Mouse (Mus musculus): ENCODE data around the gene Zkscan8.
"Not testable (repeated sequence)": the region's sequence is repeated elsewhere in the genome, so short reads cannot be mapped to it uniquely, and the experiment has no call there.

Zkscan8 gene

GRCm38 (mm10) chr13:21530781-21531201 lies at the start of gene Zkscan8:
Gene Zkscan8, minus strand, starts transcription at chr13:21531120.
- peak; percentile 91 for DNase-seq

GRCm38 (mm10) chr13:21559793-21560192 lies 28.9 kb upstream of the Zkscan8 start, which contains the start of gene Olfr1535:
Gene Olfr1535, minus strand, starts transcription at chr13:21559893.
- no peak for DNase-seq

GRCm38 (mm10) chr13:21550416-21551110 lies 19.6 kb upstream of the Zkscan8 start:
- no peak for DNase-seq

GRCm38 (mm10) chr13:21549487-21549886 lies 18.6 kb upstream of the Zkscan8 start:
- DNase-seq: no peak

- no peak for DNase-seq
Measured at GRCm38 (mm10) chr13:21542708-21543107, 11.8 kb upstream of the Zkscan8 start, which contains the start of gene Olfr1366. Gene Olfr1366, minus strand, starts transcription at chr13:21542808.

GRCm38 (mm10) chr13:21530136-21530535 lies 784 bp downstream of the Zkscan8 start:
- no peak for DNase-seq

GRCm38 (mm10) chr13:21506221-21506649 lies 24.7 kb downstream of the Zkscan8 start:
- peak; percentile 90 for DNase-seq

- no peak for DNase-seq
Measured at GRCm38 (mm10) chr13:21502296-21502695, 28.6 kb downstream of the Zkscan8 start.

- DNase-seq: not testable (repeated sequence)
Measured at GRCm38 (mm10) chr13:21501182-21501581, 29.7 kb downstream of the Zkscan8 start, which contains the start of gene Gm11273. Gene Gm11273, minus strand, starts transcription at chr13:21501418.

- no peak for DNase-seq
Measured at GRCm38 (mm10) chr13:21495080-21495479, 35.8 kb downstream of the Zkscan8 start, which contains the start of gene AK157302. Gene AK157302, plus strand, starts transcription at chr13:21495223.

- no peak for DNase-seq
Measured at GRCm38 (mm10) chr13:21492847-21493246, 38.1 kb downstream of the Zkscan8 start.

- DNase-seq: no peak
Measured at GRCm38 (mm10) chr13:21486881-21487280, 44.0 kb downstream of the Zkscan8 start.

- peak; percentile 84 for DNase-seq
Measured at GRCm38 (mm10) chr13:21478759-21479670, 51.9 kb downstream of the Zkscan8 start, which contains the start of the genes Zkscan4 and Gm10065. Gene Zkscan4, plus strand, starts transcription at chr13:21478907. Gene Gm10065, minus strand, starts transcription at chr13:21479441.

- DNase-seq: no peak
Measured at GRCm38 (mm10) chr13:21472427-21472826, 58.5 kb downstream of the Zkscan8 start.

GRCm38 (mm10) chr13:21469097-21469496 lies 61.8 kb downstream of the Zkscan8 start:
- DNase-seq: no peak

- peak; percentile 88 for DNase-seq
Measured at GRCm38 (mm10) chr13:21468061-21469019, 62.6 kb downstream of the Zkscan8 start, which contains the start of gene Nkapl. Gene Nkapl, minus strand, starts transcription at chr13:21468509.

- no peak for DNase-seq
Measured at GRCm38 (mm10) chr13:21467336-21467735, 63.6 kb downstream of the Zkscan8 start.

All from lung, postnatal 10 days (tissue).